Mouse (Mus musculus) lung, adult 2 months (tissue): ENCODE measurements at regions not wholly inside any gene's neighbourhood (a gene's known extent, or its start where the extent isn't known, plus 50 kb on each side); places are given as distances from the start of the nearest gene placed in this dataset.

ENCODE experiments used
- CTCF ChIP-seq: fragments of 200-500 bp; IDR thresholded peaks from 2 replicates; pipeline ENCODE4 v1.5.1; 2011; ENCODE audit warnings: mild to moderate bottlenecking, low read length, control low read depth; ENCODE audit not compliant: insufficient read depth
- POLR2A ChIP-seq: fragments of 200-500 bp; IDR thresholded peaks from 2 replicates; pipeline ENCODE4 v1.6.1; 2011; ENCODE audit warnings: low read depth, mild to moderate bottlenecking, control low read depth, low read length, borderline replicate concordance; ENCODE audit errors: extremely low read depth

DNA sequence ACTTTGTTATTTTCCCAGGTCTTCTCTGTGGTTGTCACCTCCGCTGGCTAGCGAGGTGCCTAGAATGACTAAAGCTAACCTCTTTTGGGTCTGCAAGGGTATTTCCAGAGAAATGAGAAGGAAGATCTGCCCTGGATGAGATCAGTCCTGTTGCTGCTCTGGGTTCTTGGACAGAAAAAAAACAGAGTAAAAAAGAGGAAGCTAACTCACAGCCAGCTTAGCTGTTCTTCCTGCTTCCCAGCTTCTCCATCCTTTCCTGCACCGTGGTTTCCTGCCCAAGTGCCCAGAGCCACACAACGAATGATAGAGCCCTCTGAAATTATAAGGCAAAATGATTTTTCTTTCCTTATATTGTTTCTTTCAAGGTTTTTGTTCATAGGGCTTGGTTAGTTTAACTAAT is 326.2 kb upstream of the Pik3r1 start:
- TF ChIP-seq POLR2A = no peak
- TF ChIP-seq CTCF = no peak
